Mouse (Mus musculus) neural tube, embryonic 15.5 days (tissue): ENCODE data around the gene Hspa1a. TPM values are rescaled to one million over a fixed set of nuclear protein-coding genes. Genes with fewer than 3 reads are reported as not detected.
"Not testable (repeated sequence)": the region's sequence is repeated elsewhere in the genome, so short reads cannot be mapped to it uniquely, and the experiment has no call there.

Experiments
- ATAC-seq: fragments of 200-750 bp; cut with Nextera tagmentation; 2 replicates; pipeline ENCODE4 v1.8.0; 2017; ENCODE audit warnings: mild to moderate bottlenecking, moderate TSS enrichment, moderate library complexity; ENCODE audit not compliant: low FRiP score
- H3K27ac ChIP-seq: fragments of 300-500 bp; sonication (generic); replicated peaks from 2 replicates; pipeline ENCODE4 v1.5.1; 2015; ENCODE audit warnings: mild to moderate bottlenecking, inconsistent platforms
- H3K27me3 ChIP-seq: fragments of 300-500 bp; sonication (generic); replicated peaks from 2 replicates; pipeline ENCODE4 v1.6.1; 2015; ENCODE audit warnings: inconsistent platforms
- H3K36me3 ChIP-seq: fragments of 300-500 bp; sonication (generic); 2 replicates; pipeline ENCODE4 v1.6.1; 2015; ENCODE audit warnings: inconsistent platforms
- H3K4me1 ChIP-seq: fragments of 300-500 bp; sonication (generic); 2 replicates; pipeline ENCODE4 v1.6.1; 2015; ENCODE audit warnings: inconsistent platforms
- H3K4me2 ChIP-seq: fragments of 300-500 bp; sonication (generic); 2 replicates; pipeline ENCODE4 v1.6.1; 2015; ENCODE audit warnings: inconsistent platforms, mild to moderate bottlenecking, moderate library complexity
- H3K4me3 ChIP-seq: fragments of 300-500 bp; sonication (generic); replicated peaks from 2 replicates; pipeline ENCODE4 v1.5.1; 2015; ENCODE audit warnings: mild to moderate bottlenecking, inconsistent platforms
- H3K9ac ChIP-seq: fragments of 300-500 bp; sonication (generic); replicated peaks from 2 replicates; pipeline ENCODE4 v1.6.1; 2015; ENCODE audit warnings: mild to moderate bottlenecking, inconsistent platforms
- H3K9me3 ChIP-seq: fragments of 300-500 bp; sonication (generic); replicated peaks from 2 replicates; pipeline ENCODE4 v1.6.1; 2016; ENCODE audit warnings: inconsistent platforms
- WGBS: fragments of 180-500 bp; shearing (Covaris S2); methylation state at CpG from one replicate; pipeline ENCODE4 v1.1.7; 2015; ENCODE audit warnings: mixed read lengths; 5-methylcytosine and 5-hydroxymethylcytosine counted together
- polyA plus RNA-seq: library from polyadenylated mRNA; unstranded; fragments of >200 nt; fragmentation: Nextera tagmentation; extraction: Ambion mirVana; gene quantifications from 2 replicates; pipeline ENCODE4 v1.2.1, GENCODE M21; 2015

The Hspa1a gene
- polyA plus RNA-seq, 1 experiment from 2014 or later, result 12.8 TPM

DNA sequence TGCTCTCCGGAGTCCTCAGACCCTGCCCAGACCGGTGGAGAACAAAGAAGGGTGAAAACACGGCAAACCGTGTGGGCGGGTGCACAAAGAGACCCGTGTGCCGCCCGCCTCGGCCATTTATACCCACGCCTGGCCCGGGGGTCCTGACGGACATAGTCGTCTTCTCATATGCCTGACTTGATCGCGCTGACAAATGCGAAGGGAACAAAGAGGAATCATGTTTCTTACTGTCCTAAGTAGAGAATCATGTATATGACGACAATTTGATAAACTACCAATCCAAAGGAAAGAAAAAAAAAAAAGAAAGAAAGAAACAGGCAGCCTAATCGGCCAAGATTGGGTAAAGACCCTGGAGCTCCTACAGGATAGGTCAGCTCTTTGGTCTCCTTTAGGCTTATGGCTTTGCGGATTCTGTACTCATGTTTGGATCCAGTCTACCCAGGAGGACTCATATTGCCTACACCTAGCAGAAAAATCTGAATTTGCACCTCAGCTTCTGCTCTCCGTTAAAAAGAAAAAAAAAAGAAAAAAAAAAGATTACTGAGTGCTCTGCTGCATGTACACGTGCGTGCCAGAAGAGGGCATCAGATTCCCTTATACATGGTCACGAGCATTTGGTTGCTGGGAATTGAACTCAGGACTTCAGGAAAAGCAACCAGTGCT lies 19.4 kb downstream of the Hspa1a start:
- Histone ChIP-seq H3K9me3 (no peaks in the 10 kb centered on the region), H3K27me3 (peaks cover 16% of the 10 kb centered on the region), H3K4me3 (peak overlapping the region; percentile 73), H3K4me1 (peaks cover 19% of the 10 kb centered on the region), H3K27ac (peak overlapping the region; percentile 89), H3K36me3 (peaks cover 15% of the 10 kb centered on the region), H3K9ac (peak overlapping the region; percentile 98), H3K4me2 (peak overlapping the region; percentile 84)
- under 1% methylated on average over 23 of the region's 23 CpGs for WGBS
- ATAC-seq, result peak; percentile 85

DNA sequence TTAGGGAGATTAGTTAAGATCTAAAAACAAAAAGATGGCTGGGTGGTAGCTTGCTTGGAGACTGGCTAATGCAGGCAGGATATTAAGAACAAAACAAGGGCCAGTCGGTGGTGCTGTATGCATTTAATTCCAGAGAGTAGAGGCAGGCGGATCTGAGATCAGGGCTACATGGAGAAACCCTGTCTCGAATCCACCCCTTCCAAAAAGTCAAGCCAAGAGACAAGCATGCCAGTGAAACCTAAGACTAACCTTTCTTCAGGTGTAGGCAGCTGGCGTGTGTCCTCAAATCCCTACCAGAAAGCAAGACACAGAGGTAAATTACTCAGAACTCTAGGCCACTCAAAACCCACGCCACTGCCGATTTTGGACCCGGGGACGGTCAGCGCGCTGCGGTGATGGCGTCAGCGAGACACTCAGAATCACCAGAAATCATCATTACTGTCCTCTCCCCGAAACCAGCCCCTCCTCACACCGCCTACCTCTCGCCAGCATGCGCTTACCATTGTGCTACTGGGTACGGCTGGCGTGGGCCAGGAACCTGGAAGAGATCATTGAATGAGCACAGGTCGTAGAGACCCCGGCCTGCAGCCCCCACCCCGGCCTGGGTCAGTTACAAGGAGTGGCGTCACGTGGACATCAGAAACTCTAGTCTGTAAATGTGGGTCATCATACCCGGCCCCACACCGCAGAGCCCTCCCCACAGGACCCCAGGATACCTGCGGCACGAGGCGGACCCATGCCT lies 20.1 kb downstream of the Hspa1a start:
- H3K36me3 ChIP-seq, result peaks cover 15% of the 10 kb centered on the region
- peaks cover 19% of the 10 kb centered on the region for H3K4me1 ChIP-seq
- H3K9me3 ChIP-seq, result no peaks in the 10 kb centered on the region
- H3K27me3 ChIP-seq, result peaks cover 16% of the 10 kb centered on the region
- peak overlapping the region; percentile 73 for H3K4me3 ChIP-seq
- ATAC-seq, result peak; percentile 54
- peak overlapping the region; percentile 98 for H3K9ac ChIP-seq
- H3K27ac ChIP-seq, result peak overlapping the region; percentile 89
- under 1% methylated on average over 29 of the region's 29 CpGs for WGBS
- peak overlapping the region; percentile 84 for H3K4me2 ChIP-seq

DNA sequence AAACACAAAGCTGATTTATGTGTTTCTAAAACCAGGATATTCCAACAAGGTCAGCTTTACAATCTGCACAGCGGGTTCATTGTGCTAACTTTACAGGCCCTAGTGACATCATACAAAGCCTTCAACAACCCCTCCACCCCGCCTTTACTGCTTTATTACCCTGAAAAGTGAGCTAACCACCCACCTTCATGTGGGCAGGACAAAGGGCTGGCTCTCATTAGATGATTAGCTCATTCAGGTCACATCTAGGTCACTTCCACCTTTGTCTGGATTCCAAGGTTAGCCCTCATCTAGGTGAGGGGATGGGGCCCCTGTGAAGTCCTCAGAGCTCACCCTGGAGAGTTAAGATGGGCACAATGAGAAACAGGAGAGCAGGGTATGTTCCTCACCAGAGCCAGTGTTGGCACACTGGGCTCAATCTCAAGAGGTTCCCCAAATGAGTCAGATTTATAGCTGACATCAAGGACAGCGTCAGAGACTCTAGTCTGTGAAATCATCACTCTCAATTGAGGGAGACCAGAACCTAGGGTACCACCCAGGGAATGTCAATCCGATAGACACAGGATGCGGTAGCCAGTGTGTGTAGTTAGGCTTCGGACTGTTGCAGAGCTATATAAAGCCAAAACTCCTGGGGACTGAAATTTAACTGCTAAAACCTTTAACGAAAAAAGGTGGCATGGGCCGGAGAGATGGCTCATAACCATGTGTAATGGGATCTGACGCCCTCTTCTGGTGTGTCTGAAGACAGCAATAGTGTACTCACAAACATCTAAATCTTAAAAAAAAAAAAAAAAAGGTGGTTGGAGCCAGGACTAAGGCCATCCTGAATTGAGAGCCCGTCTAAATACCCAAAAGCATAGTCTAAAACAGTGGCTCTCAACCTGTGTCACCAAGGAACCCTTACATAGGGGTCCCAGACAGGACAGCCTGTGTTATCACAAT lies 21.2 kb downstream of the Hspa1a start:
- H3K27me3 ChIP-seq, result peaks cover 12% of the 10 kb centered on the region
- peak overlapping the region; percentile 84 for H3K4me2 ChIP-seq
- H3K27ac ChIP-seq, result peak overlapping the region; percentile 89
- peaks cover 19% of the 10 kb centered on the region for H3K4me1 ChIP-seq
- WGBS, result 11% methylated on average over 10 of the region's 10 CpGs
- peaks cover 15% of the 10 kb centered on the region for H3K36me3 ChIP-seq
- no peak for ATAC-seq
- H3K9me3 ChIP-seq, result no peaks in the 10 kb centered on the region
- peak overlapping the region; percentile 98 for H3K9ac ChIP-seq
- H3K4me3 ChIP-seq, result peak overlapping the region; percentile 73

DNA sequence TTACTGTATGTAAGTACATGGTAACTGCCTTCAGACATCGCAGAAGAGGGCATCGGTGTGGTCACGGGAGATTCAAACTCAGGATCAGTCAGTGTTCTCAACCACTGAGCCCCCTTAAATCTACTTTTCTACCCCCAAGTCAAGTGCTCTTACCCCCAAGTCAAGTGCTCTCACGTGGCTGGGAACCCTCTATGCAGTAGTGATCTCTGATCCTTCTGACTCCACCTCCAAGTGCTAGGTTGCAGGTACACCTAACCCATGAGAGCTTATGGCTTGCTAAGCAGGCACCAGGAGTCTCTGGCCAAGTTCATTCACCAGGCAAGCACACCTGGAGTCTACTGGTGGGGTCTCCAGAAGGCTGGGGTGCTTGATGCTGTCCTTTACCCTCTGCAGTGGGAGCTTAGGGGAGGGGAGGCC lies 22.4 kb downstream of the Hspa1a start:
- no peak for ATAC-seq
- no peaks in the 10 kb centered on the region for H3K27me3 ChIP-seq
- H3K4me1 ChIP-seq, result peaks cover 19% of the 10 kb centered on the region
- H3K9me3 ChIP-seq, result no peaks in the 10 kb centered on the region
- WGBS, result 40% methylated on average over 4 of the region's 4 CpGs
- H3K9ac ChIP-seq, result no peak overlapping the region
- H3K4me2 ChIP-seq, result no peak overlapping the region
- no peak overlapping the region for H3K27ac ChIP-seq
- H3K4me3 ChIP-seq, result no peak overlapping the region
- H3K36me3 ChIP-seq, result peaks cover 15% of the 10 kb centered on the region

DNA sequence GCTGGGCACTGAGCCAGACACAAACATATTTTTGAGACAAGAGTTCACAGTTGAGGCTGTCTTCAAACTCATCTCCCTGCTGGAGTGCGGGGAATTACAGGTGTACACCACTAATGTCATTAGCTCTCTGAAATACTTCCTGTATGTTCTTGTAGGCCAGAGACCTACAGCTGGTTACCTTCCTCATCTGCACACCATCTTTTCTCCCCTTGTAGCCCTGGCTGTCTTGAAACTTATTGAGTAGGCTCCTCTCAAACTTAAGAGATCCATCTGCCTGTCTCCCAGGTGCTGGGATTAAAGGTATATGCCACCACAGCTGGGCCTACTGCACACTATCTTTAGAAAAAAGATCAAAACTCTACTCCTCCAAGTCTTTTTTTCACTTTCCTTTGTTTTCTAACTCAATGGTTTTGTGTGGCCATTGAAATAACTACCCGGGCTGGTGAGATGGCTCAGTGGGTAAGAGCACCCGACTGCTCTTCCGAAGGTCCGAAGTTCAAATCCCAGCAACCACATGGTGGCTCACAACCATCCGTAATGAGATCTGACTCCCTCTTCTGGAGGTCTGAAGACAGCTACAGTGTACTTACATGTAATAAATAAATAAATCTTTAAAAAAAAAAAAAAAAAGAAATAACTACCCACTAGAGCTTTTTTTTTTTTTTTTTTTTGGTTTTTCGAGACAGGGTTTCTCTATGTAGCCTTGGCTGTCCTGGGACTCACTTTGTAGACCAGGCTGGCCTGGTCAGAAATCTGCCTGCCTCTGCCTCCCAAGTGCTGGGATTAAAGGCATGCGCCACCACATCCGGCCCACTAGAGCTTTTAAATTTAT lies 23.0 kb downstream of the Hspa1a start:
- H3K27me3 ChIP-seq, H3K27ac ChIP-seq, ATAC-seq, H3K9me3 ChIP-seq, H3K4me3 ChIP-seq, H3K9ac ChIP-seq, H3K4me2 ChIP-seq: not testable (repeated sequence)
- Histone ChIP-seq H3K36me3 (peaks cover 15% of the 10 kb centered on the region), H3K4me1 (peaks cover 19% of the 10 kb centered on the region)
- WGBS, result 61% methylated on average over 9 of the region's 9 CpGs

DNA sequence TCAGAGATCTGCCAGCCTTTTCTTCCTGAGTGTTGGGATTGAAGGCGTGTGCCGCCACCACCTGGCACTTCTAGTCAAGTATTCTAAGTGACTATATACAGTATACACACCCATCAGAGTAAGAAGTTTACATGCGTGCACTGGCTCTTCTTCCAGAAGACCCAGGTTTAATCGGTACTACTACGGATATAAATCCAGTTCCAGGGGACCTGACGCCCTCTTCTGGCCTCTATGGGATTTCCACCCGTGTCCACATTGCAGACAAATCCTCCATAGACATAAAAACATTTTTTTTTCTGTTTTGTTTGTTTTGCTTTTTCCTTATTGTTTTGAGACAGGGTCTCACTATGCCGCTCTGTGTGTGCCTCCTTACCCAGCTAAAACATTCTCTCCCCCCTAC lies 24.4 kb downstream of the Hspa1a start:
- 31% methylated on average over 8 of the region's 8 CpGs for WGBS
- H3K27me3 ChIP-seq, result no peaks in the 10 kb centered on the region
- no peak overlapping the region for H3K4me3 ChIP-seq
- no peak for ATAC-seq
- H3K36me3 ChIP-seq, result peaks cover 15% of the 10 kb centered on the region
- no peak overlapping the region for H3K4me2 ChIP-seq
- no peak overlapping the region for H3K27ac ChIP-seq
- H3K4me1 ChIP-seq, result peaks cover 19% of the 10 kb centered on the region
- no peaks in the 10 kb centered on the region for H3K9me3 ChIP-seq
- no peak overlapping the region for H3K9ac ChIP-seq

DNA sequence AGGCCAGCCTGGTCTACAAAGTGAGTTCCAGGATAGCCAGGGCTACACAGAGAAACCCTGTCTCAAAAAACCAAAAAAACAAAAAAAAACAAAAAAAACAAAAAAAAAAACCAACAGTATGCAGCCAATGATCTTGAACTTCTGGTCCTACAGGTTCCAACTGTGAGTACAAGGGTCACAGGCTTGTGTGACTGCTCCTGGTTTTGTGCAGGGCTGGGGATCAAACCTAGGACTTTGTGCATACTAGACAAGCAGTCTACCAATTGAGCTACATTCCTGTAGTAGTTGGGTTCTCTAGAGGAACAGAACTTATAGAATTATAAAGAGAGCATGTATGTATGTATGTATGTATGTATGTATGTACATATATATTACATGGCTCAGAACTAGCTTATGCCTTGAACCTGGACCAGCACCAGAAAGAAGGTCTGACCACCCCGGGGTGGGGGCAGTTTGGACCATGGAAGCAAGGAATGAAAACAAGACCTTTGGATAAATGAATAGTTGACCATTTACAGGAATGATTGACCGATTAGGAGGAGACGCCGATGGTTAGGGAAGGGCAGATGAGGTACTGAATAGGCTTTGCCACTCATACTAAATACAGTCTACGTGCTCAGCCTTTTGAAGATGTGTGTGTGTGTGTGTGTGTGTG lies 25.3 kb downstream of the Hspa1a start:
- ATAC-seq, result no peak
- no peak overlapping the region for H3K4me2 ChIP-seq
- H3K27ac ChIP-seq, result no peak overlapping the region
- H3K9ac ChIP-seq, result no peak overlapping the region
- H3K4me1 ChIP-seq, result peaks cover 22% of the 10 kb centered on the region
- 94% methylated on average over 5 of the region's 5 CpGs for WGBS
- H3K4me3 ChIP-seq, result no peak overlapping the region
- no peaks in the 10 kb centered on the region for H3K27me3 ChIP-seq
- H3K36me3 ChIP-seq, result peaks cover 15% of the 10 kb centered on the region
- no peaks in the 10 kb centered on the region for H3K9me3 ChIP-seq

DNA sequence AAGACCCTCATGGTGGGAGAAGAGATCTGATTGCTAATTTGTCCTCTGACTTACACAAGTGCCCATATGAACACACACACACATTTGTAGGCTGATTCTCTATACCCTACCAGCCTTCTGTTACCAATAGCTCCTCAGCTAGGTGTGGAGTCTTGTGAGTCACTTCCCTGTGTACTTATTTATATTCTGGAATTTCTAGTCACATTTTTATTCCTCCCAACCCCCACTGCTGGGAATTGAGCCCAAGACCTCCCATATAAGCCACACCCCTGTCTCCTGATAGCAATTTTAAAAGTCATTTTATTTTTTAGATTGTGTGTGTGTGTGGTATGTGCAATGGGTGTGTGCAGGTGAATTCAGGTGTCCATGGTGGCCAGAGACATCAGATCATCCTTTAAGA lies 27.6 kb downstream of the Hspa1a start:
- Histone ChIP-seq H3K4me3 (no peak overlapping the region), H3K4me2 (no peak overlapping the region), H3K9ac (no peak overlapping the region), H3K36me3 (peaks cover under 1% of the 10 kb centered on the region; the same call in 1 of the 2 replicates), H3K9me3 (no peaks in the 10 kb centered on the region), H3K27ac (no peak overlapping the region), H3K4me1 (peaks cover 5% of the 10 kb centered on the region), H3K27me3 (no peaks in the 10 kb centered on the region)
- ATAC-seq, result no peak

DNA sequence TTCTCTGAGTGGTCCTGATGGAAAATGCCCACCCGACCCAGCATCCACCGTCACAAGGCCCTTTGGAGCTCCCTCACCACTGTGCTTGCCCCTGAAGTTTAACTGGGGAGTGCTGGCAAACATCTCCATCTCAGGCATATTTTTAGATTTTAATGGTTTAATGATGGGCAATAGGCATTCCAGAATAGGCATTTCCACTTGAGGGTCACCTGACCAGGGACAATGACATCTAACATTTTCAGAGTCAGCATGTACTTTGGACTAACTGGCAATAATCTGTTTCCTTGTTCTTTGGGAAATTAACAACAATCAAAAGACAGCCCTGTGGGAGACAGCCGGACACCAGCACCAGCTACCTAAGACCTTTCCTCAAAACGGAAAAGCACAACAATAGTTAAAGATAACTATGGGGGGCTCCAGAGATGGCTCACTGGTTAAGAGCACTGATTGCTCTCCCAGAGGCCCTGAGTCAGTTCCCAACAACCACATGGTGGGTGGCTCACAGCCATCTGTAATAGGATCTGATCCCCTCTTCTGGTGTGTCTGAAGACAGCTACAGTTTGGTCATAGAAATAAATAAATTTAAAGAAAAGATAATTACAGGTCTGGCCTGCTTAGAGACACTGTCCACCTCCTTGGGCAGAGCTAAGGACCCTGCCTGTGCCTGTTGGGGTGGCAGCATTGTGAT lies 28.7 kb downstream of the Hspa1a start:
- Histone ChIP-seq H3K9me3 (no peaks in the 10 kb centered on the region), H3K4me1 (peaks cover 5% of the 10 kb centered on the region), H3K36me3 (no peaks in the 10 kb centered on the region), H3K27me3 (no peaks in the 10 kb centered on the region), H3K4me2 (no peak overlapping the region), H3K27ac (no peak overlapping the region), H3K4me3 (no peak overlapping the region), H3K9ac (no peak overlapping the region)
- WGBS, result 68% methylated on average over 4 of the region's 4 CpGs
- ATAC-seq, result no peak

DNA sequence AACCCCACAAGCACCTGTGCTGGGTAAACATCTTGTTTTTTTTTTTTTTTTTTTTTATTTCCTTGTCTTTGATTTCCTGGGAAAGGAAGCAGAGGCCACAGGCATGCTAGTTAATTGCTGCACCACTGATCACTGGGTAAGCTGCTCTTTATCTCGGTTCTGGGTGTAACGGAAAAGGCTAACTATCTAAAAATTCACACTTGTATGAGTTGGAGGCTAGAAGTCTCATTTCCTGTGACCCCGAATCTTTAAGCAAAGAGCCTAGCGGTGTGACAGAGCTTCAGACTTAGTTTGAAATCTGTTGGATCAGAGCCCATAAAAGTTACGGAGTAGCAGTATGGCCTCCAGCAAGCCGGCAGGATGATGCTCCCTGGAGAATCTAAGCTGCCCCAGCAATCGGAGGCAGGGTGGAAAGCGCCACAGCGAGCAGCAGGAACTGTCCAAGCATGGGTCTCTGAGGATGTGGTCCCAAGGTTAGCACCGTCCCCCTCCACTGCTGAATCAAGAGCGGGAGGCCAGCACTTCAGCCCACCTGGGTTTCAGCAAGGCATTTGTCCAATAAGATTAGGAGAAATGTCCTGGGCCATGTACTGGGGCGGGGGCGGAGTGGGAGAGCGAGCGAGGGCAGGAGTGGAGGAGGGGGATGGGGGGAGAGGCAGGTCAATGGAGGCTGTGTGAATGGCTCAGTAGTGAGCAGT lies 30.5 kb downstream of the Hspa1a start:
- Histone ChIP-seq H3K27ac (0 out of 2 replicates have a peak overlapping the region, but pooled peaks have one; percentile 7), H3K9me3 (no peaks in the 10 kb centered on the region), H3K4me1 (peaks cover 5% of the 10 kb centered on the region), H3K9ac (no peak overlapping the region), H3K4me3 (peak overlapping the region; percentile 7), H3K27me3 (no peaks in the 10 kb centered on the region), H3K4me2 (peak overlapping the region; percentile 44), H3K36me3 (no peaks in the 10 kb centered on the region)
- ATAC-seq, result no peak; the same call in 1 of the 2 replicates
- 8% methylated on average over 15 of the region's 15 CpGs for WGBS
